Mouse (Mus musculus): ENCODE measurements around the gene Flrt2. TPM values are rescaled to one million over a fixed set of nuclear protein-coding genes. Genes with fewer than 3 reads are reported as not detected.
A peak's percentile ranks its signal among the peaks of the same experiment; 100 is the strongest.

The Flrt2 gene
- polyA plus RNA-seq, 1 experiment from 2014 or later: 54.7 TPM

DNA sequence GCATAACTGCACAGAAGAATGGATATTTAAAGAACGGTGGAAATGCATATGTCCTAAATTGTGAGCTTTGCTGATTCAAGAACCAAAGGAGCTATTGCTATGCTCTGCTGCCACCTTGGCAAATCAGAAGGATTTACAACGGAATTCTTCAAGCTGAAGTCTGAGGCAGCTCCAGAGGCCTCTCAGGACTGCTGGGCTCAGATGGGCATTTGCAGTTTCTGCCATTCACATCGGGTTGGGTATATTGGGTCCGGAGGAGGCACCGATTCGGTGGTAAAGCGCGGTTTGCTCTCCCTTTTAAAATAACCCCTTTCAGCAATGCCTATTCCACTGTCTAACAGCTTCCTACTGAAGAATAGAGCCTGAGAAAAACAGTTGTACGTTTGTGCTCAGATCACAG is 1.2 kb upstream of the Flrt2 start:
- 4% methylated on average over 9 of the region's 9 CpGs for WGBS
- Histone ChIP-seq H3K36me3 (replicated peaks; ENCODE audit: control insufficient read depth, insufficient read depth, low read depth, low read length) (no peaks in the 10 kb centered on the region), H3K4me2 (ENCODE audit: low read depth, low read length) (no peak overlapping the region; the same call in 1 of the 2 replicates), H3K4me3 (ENCODE audit: low read depth, low read length) (no peak overlapping the region), H3K27ac (replicated peaks; ENCODE audit: low read depth, low read length) (no peak overlapping the region), H3K9me3 (replicated peaks; ENCODE audit: control insufficient read depth, low read length) (no peaks in the 10 kb centered on the region), H3K9ac (replicated peaks; ENCODE audit: low read length) (no peak overlapping the region), H3K4me1 (ENCODE audit: control insufficient read depth, insufficient read depth, low read length) (no peaks in the 10 kb centered on the region), H3K27me3 (ENCODE audit: control insufficient read depth, insufficient read depth, low read length) (no peaks in the 10 kb centered on the region)
- no peak for ATAC-seq (replicated peaks; ENCODE audit: insufficient number of reproducible peaks, low FRiP score, low TSS enrichment, low read depth)
- peak; percentile 67 for DNase-seq (ENCODE audit: low spot score)

DNA sequence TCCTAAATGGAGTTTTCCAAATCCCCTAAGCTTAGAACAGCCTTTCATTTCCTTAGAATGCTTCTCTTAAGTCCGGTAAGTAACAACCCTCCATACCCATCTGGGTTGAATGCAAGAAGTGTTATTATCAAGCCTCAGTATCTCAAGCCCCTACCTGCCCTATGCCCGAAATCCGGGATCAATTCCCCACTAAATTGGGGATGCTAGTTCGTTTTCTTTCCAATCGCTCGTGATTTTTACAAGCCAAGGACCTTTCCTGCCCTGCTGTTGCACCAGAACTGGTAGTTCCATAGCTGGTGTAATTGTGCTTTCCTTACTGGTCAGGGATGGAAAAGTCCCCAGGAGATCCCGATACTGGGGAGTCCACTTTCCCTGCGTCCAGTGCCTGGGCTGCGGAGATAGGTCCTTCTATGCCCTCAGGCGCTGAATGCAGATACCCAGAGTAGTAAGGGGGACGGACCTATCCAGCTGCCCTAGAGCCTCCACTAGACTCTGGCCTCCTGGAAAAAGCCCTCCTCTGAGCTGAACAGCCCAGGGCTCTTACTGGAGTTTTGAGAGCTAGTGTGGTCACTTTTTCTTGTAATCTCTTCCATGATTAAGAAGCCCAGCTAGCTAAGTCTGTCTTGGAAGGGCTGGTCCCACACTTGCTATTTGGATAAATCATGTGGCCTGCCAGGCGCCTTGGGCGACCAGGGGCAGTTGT is 1.1 kb downstream of the Flrt2 start:
- Histone ChIP-seq H3K4me3 (ENCODE audit: low read depth, low read length) (peak overlapping the region; percentile 81), H3K9me3 (replicated peaks; ENCODE audit: control insufficient read depth, low read length) (no peaks in the 10 kb centered on the region), H3K27ac (replicated peaks; ENCODE audit: low read depth, low read length) (no peak overlapping the region), H3K4me1 (ENCODE audit: control insufficient read depth, insufficient read depth, low read length) (no peaks in the 10 kb centered on the region), H3K9ac (replicated peaks; ENCODE audit: low read length) (peak overlapping the region; percentile 60), H3K4me2 (ENCODE audit: low read depth, low read length) (peak overlapping the region; percentile 65), H3K36me3 (replicated peaks; ENCODE audit: control insufficient read depth, insufficient read depth, low read depth, low read length) (no peaks in the 10 kb centered on the region), H3K27me3 (ENCODE audit: control insufficient read depth, insufficient read depth, low read length) (no peaks in the 10 kb centered on the region)
- WGBS: 2% methylated on average over 13 of the region's 13 CpGs
- ATAC-seq (replicated peaks; ENCODE audit: insufficient number of reproducible peaks, low FRiP score, low TSS enrichment, low read depth) (no peak), DNase-seq (ENCODE audit: low spot score) (peak; percentile 41)

DNA sequence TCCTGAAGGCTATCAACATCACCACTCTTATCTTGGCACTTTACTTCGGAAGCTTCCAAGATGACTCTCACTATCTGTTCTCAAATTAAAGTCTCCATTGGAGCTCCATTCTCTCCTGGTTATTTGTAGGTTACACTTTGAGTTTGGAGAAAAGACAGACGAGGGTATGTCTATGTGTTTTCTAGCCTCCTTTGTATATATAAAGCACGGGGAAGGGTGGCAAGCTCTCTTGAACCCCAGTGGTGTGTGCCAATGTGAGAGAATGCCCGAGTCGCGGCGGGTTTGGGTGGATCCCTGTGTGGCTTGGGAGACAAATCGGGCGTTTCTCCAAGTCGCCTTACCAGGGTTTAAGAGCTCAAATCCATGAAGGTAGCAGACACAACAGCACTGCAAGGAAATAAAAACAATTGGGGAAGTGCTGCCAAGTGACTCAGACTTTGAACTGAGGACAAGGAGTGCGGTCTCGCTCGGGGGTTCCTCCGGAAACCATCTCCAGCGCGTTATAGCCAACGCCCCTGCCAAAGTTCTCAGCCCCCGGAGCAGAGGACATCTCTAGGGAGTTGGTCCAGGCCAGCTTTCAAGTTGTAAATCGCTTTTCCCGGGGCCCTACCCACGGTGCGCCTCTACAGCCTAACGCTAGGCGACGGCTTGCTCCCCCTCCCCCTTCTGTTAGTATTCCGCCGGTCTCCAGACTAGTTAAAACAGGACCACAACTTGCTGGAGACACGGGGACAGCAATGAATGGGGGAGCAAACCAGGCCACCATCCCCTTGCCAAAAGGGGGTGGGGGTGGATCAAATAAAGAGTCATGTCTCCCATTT is 1.8 kb downstream of the Flrt2 start:
- ATAC-seq (replicated peaks; ENCODE audit: insufficient number of reproducible peaks, low FRiP score, low TSS enrichment, low read depth): no peak; the same call in 1 of the 2 replicates
- no peaks in the 10 kb centered on the region for H3K4me1 ChIP-seq (ENCODE audit: control insufficient read depth, insufficient read depth, low read length)
- no peaks in the 10 kb centered on the region for H3K9me3 ChIP-seq (replicated peaks; ENCODE audit: control insufficient read depth, low read length)
- peak; percentile 63 for DNase-seq (ENCODE audit: low spot score)
- peak overlapping the region; percentile 60 for H3K9ac ChIP-seq (replicated peaks; ENCODE audit: low read length)
- H3K27me3 ChIP-seq (ENCODE audit: control insufficient read depth, insufficient read depth, low read length): no peaks in the 10 kb centered on the region
- H3K4me2 ChIP-seq (ENCODE audit: low read depth, low read length): peak overlapping the region; percentile 65
- no peaks in the 10 kb centered on the region for H3K36me3 ChIP-seq (replicated peaks; ENCODE audit: control insufficient read depth, insufficient read depth, low read depth, low read length)
- under 1% methylated on average over 28 of the region's 28 CpGs for WGBS
- peak overlapping the region; percentile 81 for H3K4me3 ChIP-seq (ENCODE audit: low read depth, low read length)
- H3K27ac ChIP-seq (replicated peaks; ENCODE audit: low read depth, low read length): no peak overlapping the region

DNA sequence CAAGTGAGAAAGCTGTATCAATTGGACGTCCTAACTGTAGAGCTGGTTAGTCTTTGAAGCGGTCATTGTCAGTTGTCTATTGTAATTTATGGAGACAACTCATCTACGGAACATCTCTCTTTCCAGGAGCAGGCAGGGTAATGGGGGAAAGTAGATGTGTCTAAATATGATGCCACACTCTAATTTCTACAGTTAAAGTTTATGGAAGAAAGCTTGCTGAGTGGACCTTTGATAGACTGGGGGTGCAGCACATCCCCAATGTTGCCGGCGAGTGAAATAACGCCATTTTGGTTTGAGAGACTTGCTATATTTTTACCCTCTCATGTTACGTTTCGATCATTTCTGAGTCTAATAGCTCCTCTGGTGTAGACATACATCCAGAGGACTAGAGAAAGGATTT is 2.5 kb downstream of the Flrt2 start:
- Histone ChIP-seq H3K9ac (replicated peaks; ENCODE audit: low read length) (peak overlapping the region; percentile 32), H3K4me2 (ENCODE audit: low read depth, low read length) (peak overlapping the region; percentile 65), H3K9me3 (replicated peaks; ENCODE audit: control insufficient read depth, low read length) (no peaks in the 10 kb centered on the region), H3K4me1 (ENCODE audit: control insufficient read depth, insufficient read depth, low read length) (no peaks in the 10 kb centered on the region), H3K27me3 (ENCODE audit: control insufficient read depth, insufficient read depth, low read length) (no peaks in the 10 kb centered on the region), H3K36me3 (replicated peaks; ENCODE audit: control insufficient read depth, insufficient read depth, low read depth, low read length) (no peaks in the 10 kb centered on the region), H3K27ac (replicated peaks; ENCODE audit: low read depth, low read length) (no peak overlapping the region), H3K4me3 (ENCODE audit: low read depth, low read length) (peak overlapping the region; percentile 81)
- WGBS: 0% methylated on average over 8 of the region's 8 CpGs
- DNase-seq (ENCODE audit: low spot score) (no peak), ATAC-seq (replicated peaks; ENCODE audit: insufficient number of reproducible peaks, low FRiP score, low TSS enrichment, low read depth) (no peak)

DNA sequence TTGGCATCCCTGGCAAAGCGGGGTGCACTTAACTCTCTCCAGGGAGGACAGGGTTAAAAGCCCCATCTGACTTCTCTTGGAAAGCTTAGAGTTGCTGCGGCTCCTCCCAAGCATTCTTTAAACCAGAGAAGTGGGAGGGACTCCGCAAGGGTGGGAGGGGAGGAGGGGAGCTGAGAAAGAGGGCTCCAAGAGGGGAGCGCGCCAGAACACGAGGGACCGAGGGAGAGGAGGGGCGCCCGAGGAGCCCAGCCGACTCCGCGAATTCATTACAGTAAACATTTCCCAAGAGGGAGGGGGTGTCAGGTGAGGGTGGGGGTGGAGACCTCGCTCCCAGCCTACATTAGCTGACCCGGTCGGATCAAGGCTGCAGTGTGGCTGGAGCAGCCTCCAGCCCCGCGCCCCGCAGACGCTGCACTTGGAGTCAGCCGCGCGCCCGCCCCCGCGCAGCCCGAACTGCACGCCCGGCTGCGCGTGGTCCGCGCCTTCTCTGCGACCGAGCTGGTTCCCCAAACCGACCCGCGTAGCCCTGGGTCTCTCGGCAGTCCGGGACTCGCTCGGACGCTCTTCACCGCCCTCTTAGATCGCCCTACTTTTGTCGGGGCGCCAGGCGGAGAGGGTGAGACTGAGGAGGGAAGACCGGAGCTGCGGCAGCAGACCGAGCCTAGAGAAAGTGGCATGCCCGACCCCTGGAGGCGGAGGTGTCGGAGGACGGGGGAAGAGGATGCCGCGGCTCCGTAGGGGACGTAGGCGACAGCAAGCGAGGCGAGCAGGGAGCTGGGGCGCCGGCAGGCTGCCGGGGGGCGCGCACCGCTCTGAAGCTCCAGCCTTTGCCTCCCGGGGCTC is 3.2 kb downstream of the Flrt2 start:
- no peaks in the 10 kb centered on the region for H3K9me3 ChIP-seq (replicated peaks; ENCODE audit: control insufficient read depth, low read length)
- H3K4me2 ChIP-seq (ENCODE audit: low read depth, low read length): peak overlapping the region; percentile 65
- H3K9ac ChIP-seq (replicated peaks; ENCODE audit: low read length): peak overlapping the region; percentile 91
- under 1% methylated on average over 63 of the region's 68 CpGs for WGBS
- H3K36me3 ChIP-seq (replicated peaks; ENCODE audit: control insufficient read depth, insufficient read depth, low read depth, low read length): no peaks in the 10 kb centered on the region
- no peaks in the 10 kb centered on the region for H3K27me3 ChIP-seq (ENCODE audit: control insufficient read depth, insufficient read depth, low read length)
- peak overlapping the region; percentile 87 for H3K27ac ChIP-seq (replicated peaks; ENCODE audit: low read depth, low read length)
- peak; percentile 95 for DNase-seq (ENCODE audit: low spot score)
- no peaks in the 10 kb centered on the region for H3K4me1 ChIP-seq (ENCODE audit: control insufficient read depth, insufficient read depth, low read length)
- ATAC-seq (replicated peaks; ENCODE audit: insufficient number of reproducible peaks, low FRiP score, low TSS enrichment, low read depth): peak; percentile 91
- peak overlapping the region; percentile 81 for H3K4me3 ChIP-seq (ENCODE audit: low read depth, low read length)

DNA sequence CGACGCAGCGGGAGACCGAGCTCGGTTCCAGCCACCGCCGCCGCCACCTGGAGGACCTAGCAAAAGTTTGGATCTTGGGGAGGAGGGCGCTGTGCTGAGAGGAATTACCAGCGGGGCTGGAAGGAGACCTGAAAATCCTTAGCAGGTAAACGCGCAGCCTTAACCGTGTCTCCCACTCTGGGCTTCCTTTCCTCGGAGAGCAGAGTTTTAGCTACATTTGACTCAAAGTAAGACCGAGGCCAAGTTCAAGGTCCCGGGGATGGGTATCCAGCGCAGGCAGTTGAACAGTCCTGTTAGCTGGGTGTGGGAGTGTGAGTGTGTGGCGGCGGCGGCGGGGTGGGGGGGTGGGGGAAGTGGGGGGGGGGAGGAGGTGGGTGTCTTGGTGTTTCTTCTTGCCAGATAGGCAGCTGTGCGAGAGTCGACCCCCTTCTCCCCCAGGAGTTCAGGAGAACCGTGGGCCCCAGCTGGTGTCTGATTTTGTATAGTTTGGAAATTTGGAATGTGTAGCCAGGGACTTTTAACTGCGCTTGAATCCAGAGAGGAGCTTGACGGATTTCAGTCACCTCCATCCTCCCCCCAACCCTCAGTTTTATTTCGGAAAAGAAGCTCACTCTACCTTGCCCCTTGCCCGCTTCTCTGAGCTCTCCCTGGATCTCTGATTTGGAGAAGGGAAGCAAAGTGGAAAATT is 4.0 kb downstream of the Flrt2 start:
- peak overlapping the region; percentile 65 for H3K4me2 ChIP-seq (ENCODE audit: low read depth, low read length)
- H3K36me3 ChIP-seq (replicated peaks; ENCODE audit: control insufficient read depth, insufficient read depth, low read depth, low read length): no peaks in the 10 kb centered on the region
- H3K4me3 ChIP-seq (ENCODE audit: low read depth, low read length): peak overlapping the region; percentile 81
- ATAC-seq (replicated peaks; ENCODE audit: insufficient number of reproducible peaks, low FRiP score, low TSS enrichment, low read depth) (peak; percentile 1; the same call in 1 of the 2 replicates), DNase-seq (ENCODE audit: low spot score) (peak; percentile 66)
- WGBS: 0% methylated on average over 21 of the region's 28 CpGs
- H3K4me1 ChIP-seq (ENCODE audit: control insufficient read depth, insufficient read depth, low read length): no peaks in the 10 kb centered on the region
- peak overlapping the region; percentile 91 for H3K9ac ChIP-seq (replicated peaks; ENCODE audit: low read length)
- peak overlapping the region; percentile 87 for H3K27ac ChIP-seq (replicated peaks; ENCODE audit: low read depth, low read length)
- H3K27me3 ChIP-seq (ENCODE audit: control insufficient read depth, insufficient read depth, low read length): no peaks in the 10 kb centered on the region
- H3K9me3 ChIP-seq (replicated peaks; ENCODE audit: control insufficient read depth, low read length): no peaks in the 10 kb centered on the region

DNA sequence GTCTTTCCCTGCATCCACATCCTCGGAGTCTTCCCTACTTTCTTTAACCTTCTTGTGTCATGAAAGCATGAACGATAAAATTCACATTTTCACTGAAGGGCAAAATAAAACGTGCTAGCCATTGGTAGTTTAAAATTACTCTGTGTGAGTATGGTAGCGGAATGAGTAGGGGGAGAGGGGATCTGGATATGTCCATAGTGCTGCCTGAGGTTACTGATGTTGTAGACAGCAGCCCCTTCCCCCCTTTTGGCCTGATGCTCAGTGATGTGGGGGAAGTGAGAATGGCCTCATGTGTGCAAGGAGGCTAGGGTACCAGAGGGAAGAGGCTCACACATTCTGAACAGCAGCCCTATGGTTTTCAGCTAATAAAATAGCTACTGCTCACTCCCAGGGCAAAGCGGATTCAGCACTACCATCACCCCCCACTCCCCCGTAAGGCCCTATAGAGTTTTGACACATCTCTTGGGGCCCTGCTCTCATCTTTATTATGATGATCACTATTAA is 4.5 kb downstream of the Flrt2 start:
- 4% methylated on average over 6 of the region's 6 CpGs for WGBS
- no peaks in the 10 kb centered on the region for H3K4me1 ChIP-seq (ENCODE audit: control insufficient read depth, insufficient read depth, low read length)
- peak; percentile 17 for DNase-seq (ENCODE audit: low spot score)

More for the DNA sequence above, 4.5 kb downstream of the Flrt2 start:
- H3K9ac ChIP-seq (replicated peaks; ENCODE audit: low read length): peak overlapping the region; percentile 91
- no peaks in the 10 kb centered on the region for H3K9me3 ChIP-seq (replicated peaks; ENCODE audit: control insufficient read depth, low read length)
- H3K4me3 ChIP-seq (ENCODE audit: low read depth, low read length): peak overlapping the region; percentile 81
- no peak overlapping the region for H3K27ac ChIP-seq (replicated peaks; ENCODE audit: low read depth, low read length)
- H3K4me2 ChIP-seq (ENCODE audit: low read depth, low read length): peak overlapping the region; percentile 65
- no peak for ATAC-seq (replicated peaks; ENCODE audit: insufficient number of reproducible peaks, low FRiP score, low TSS enrichment, low read depth)
- no peaks in the 10 kb centered on the region for H3K27me3 ChIP-seq (ENCODE audit: control insufficient read depth, insufficient read depth, low read length)
- H3K36me3 ChIP-seq (replicated peaks; ENCODE audit: control insufficient read depth, insufficient read depth, low read depth, low read length): no peaks in the 10 kb centered on the region

Measured in embryonic facial prominence, embryonic 11.5 days (tissue).